Mouse (Mus musculus): ENCODE results near the gene Galnt10. TPM values are rescaled to one million over a fixed set of nuclear protein-coding genes. Genes with fewer than 3 reads are reported as not detected.

The Galnt10 gene
- polyA plus RNA-seq, 1 experiment: 27.2 TPM

DNA sequence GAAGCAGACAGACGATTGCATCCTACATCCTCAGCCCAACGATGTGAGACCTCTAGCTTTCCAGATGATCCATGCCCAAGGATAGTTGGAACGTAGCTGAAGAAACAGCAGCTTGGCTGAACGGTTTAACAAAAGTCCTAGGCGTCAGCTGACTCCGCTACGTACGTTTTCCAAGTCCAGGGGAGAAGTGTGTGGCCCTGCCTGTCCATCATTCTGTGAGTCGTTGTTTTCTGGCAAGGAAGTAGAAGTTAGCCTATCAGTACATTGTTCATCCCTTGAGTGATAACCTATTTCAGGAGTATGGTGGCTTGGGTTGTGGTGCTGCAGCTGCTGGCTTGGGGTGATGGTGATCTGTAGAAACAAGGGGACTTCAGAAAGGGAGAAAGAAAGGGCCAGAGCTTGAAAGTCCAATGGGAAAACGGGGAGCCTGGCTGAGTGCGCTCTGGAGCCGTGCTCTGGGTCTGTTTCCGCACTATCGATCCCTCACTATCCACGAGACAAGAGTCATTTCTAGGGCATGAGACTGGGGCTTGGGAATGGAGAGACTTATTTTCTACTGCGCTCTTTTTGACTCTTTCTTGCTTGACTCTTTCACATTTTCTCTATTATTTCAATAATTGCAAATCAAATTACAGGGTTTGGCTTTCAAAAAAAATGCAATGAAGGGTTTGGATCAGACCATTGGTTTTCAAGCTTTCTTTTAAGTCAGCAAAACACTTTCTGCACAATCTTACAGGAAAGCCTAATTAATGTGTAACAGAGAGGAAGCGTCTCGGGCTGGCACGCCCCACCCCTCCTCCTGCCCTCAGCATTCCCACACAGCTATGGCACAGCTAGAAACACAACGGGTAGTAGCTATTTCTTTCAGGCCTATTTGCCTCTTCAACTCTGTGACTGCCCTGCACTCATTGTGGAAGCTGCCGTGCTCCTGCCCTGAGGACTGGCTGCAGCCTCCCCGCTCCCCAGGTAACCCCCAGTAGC, 63.2 kb downstream of the Galnt10 start:
- H3K4me2 ChIP-seq (ENCODE audit: low read depth): no peak overlapping the region
- H3K27me3 ChIP-seq (ENCODE audit: control insufficient read depth, insufficient read depth, insufficient read length): no peaks in the 10 kb centered on the region
- no peaks in the 10 kb centered on the region for H3K36me3 ChIP-seq (ENCODE audit: control insufficient read depth, insufficient read depth)
- H3K79me2 ChIP-seq (ENCODE audit: control insufficient read depth, insufficient read depth): no peaks in the 10 kb centered on the region
- H3K4me3 ChIP-seq: no peak overlapping the region
- H3ac ChIP-seq (ENCODE audit: control insufficient read depth, insufficient read length): no peak overlapping the region
- TF ChIP-seq MYOG (IDR thresholded peaks at IDR 0.05; ENCODE audit: control insufficient read depth in 1 of 3, insufficient read depth in 1 of 3, insufficient read length in 2 of 3, low read depth in 2 of 3) (no peak), E2F4 (IDR thresholded peaks at IDR 0.05; ENCODE audit: insufficient read depth) (no peak), MYOD1 (IDR thresholded peaks at IDR 0.05; ENCODE audit: control insufficient read depth in 1 of 3, insufficient read length in 2 of 3, low read depth in 2 of 3) (no peak), CEBPB (IDR thresholded peaks at IDR 0.05; ENCODE audit: insufficient read depth, poor library complexity, severe bottlenecking) (no peak), TCF12 (IDR thresholded peaks at IDR 0.05; ENCODE audit: insufficient read depth, poor library complexity, severe bottlenecking) (no peak), USF1 (IDR thresholded peaks at IDR 0.05; ENCODE audit: low read depth) (no peak), REST (IDR thresholded peaks at IDR 0.05; ENCODE audit: insufficient read depth, insufficient read length) (no peak), POLR2A (IDR thresholded peaks at IDR 0.05; ENCODE audit: insufficient read length, low read depth) (no peak), TCF3 (IDR thresholded peaks at IDR 0.05; ENCODE audit: insufficient read length, low read depth) (no peak), POLR2AphosphoS2 (IDR thresholded peaks at IDR 0.05; ENCODE audit: insufficient read length, low read depth) (no peak)

DNA sequence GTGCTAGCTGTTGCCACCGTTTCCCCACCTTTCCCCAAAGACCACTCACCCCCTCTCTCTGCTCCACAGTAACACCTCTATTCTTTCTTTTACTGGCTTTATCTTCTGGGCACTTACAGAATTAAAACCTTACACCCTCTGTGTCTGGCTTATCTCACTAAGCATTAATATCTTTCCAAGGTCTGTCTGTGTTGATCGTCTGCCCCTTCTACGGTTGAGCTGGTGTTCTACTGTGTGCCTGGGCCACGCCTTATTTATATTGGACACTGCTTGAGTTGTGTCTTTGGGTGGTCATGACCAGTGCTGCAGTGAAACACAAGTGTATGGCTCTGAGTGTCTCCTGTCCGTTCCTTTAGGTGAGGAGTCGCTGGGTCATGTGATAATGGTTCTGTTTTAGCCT, 68.7 kb downstream of the Galnt10 start:
- H3K4me3 ChIP-seq: no peak overlapping the region
- no peaks in the 10 kb centered on the region for H3K36me3 ChIP-seq (ENCODE audit: control insufficient read depth, insufficient read depth)
- H3K4me2 ChIP-seq (ENCODE audit: low read depth): no peak overlapping the region
- no peaks in the 10 kb centered on the region for H3K79me2 ChIP-seq (ENCODE audit: control insufficient read depth, insufficient read depth)
- no peak overlapping the region for H3ac ChIP-seq (ENCODE audit: control insufficient read depth, insufficient read length)
- no peaks in the 10 kb centered on the region for H3K27me3 ChIP-seq (ENCODE audit: control insufficient read depth, insufficient read depth, insufficient read length)
- TF ChIP-seq SRF (IDR thresholded peaks at IDR 0.05; ENCODE audit: control insufficient read depth, insufficient read length, low read depth): no peak
- TF ChIP-seq POLR2AphosphoS2 (IDR thresholded peaks at IDR 0.05; ENCODE audit: insufficient read length, low read depth): no peak

GRCm38 (mm10) chr11:57716721-57717120, 71.5 kb downstream of the Galnt10 start:
- no peak overlapping the region for H3K4me2 ChIP-seq (ENCODE audit: low read depth)
- TF ChIP-seq TCF12 (IDR thresholded peaks at IDR 0.05; ENCODE audit: insufficient read depth, poor library complexity, severe bottlenecking) (no peak), TCF3 (IDR thresholded peaks at IDR 0.05; ENCODE audit: insufficient read length, low read depth) (no peak), POLR2A (IDR thresholded peaks at IDR 0.05; ENCODE audit: insufficient read length, low read depth) (no peak), E2F4 (IDR thresholded peaks at IDR 0.05; ENCODE audit: insufficient read depth) (no peak), MAX (IDR thresholded peaks at IDR 0.05; ENCODE audit: low read depth) (no peak), USF1 (IDR thresholded peaks at IDR 0.05; ENCODE audit: low read depth) (no peak), CEBPB (IDR thresholded peaks at IDR 0.05; ENCODE audit: insufficient read depth, poor library complexity, severe bottlenecking) (no peak), MYOD1 (IDR thresholded peaks at IDR 0.05; ENCODE audit: control insufficient read depth in 1 of 3, insufficient read length in 2 of 3, low read depth in 2 of 3) (no peak), REST (IDR thresholded peaks at IDR 0.05; ENCODE audit: insufficient read depth, insufficient read length) (no peak), POLR2AphosphoS2 (IDR thresholded peaks at IDR 0.05; ENCODE audit: insufficient read length, low read depth) (no peak), SRF (IDR thresholded peaks at IDR 0.05; ENCODE audit: control insufficient read depth, insufficient read length, low read depth) (no peak), MYOG (IDR thresholded peaks at IDR 0.05; ENCODE audit: control insufficient read depth in 1 of 3, insufficient read depth in 1 of 3, insufficient read length in 2 of 3, low read depth in 2 of 3) (no peak)
- H3K36me3 ChIP-seq (ENCODE audit: control insufficient read depth, insufficient read depth): no peaks in the 10 kb centered on the region

GRCm38 (mm10) chr11:57717432-57717831, 72.2 kb downstream of the Galnt10 start:
- Histone ChIP-seq H3K79me2 (ENCODE audit: control insufficient read depth, insufficient read depth) (no peaks in the 10 kb centered on the region), H3ac (ENCODE audit: control insufficient read depth, insufficient read length) (no peak overlapping the region), H3K27me3 (ENCODE audit: control insufficient read depth, insufficient read depth, insufficient read length) (no peaks in the 10 kb centered on the region), H3K4me2 (ENCODE audit: low read depth) (no peak overlapping the region), H3K36me3 (ENCODE audit: control insufficient read depth, insufficient read depth) (no peaks in the 10 kb centered on the region), H3K4me3 (no peak overlapping the region)
- no peak for TF ChIP-seq TCF12 (IDR thresholded peaks at IDR 0.05; ENCODE audit: insufficient read depth, poor library complexity, severe bottlenecking)
- TF ChIP-seq MAX (IDR thresholded peaks at IDR 0.05; ENCODE audit: low read depth): no peak
- TF ChIP-seq E2F4 (IDR thresholded peaks at IDR 0.05; ENCODE audit: insufficient read depth): no peak
- TF ChIP-seq SRF (IDR thresholded peaks at IDR 0.05; ENCODE audit: control insufficient read depth, insufficient read length, low read depth): no peak

More at GRCm38 (mm10) chr11:57716721-57717120, 71.5 kb downstream of the Galnt10 start:
- H3ac ChIP-seq (ENCODE audit: control insufficient read depth, insufficient read length): no peak overlapping the region
- no peaks in the 10 kb centered on the region for H3K27me3 ChIP-seq (ENCODE audit: control insufficient read depth, insufficient read depth, insufficient read length)
- H3K4me3 ChIP-seq: no peak overlapping the region
- H3K79me2 ChIP-seq (ENCODE audit: control insufficient read depth, insufficient read depth): no peaks in the 10 kb centered on the region

DNA sequence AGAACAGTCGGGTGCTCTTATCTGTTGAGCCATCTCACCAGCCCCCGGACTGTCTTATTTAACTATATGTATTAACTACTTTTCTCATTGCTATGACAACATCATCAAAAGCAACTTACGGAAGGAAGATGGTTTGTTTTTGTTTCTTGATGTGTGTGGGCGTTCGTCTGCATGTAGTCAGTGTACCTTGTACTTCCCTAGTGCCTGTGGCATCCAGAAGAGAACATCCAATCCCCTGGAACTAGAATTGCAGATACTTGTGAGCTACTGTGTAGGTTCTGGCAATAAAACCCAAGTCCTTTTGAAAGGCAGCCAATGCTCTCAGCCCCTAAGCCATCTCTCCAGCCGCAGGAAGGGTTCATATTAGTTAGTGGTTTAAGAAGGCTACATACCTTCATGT, 72.8 kb downstream of the Galnt10 start:
- H3K36me3 ChIP-seq (ENCODE audit: control insufficient read depth, insufficient read depth): no peaks in the 10 kb centered on the region
- no peak overlapping the region for H3ac ChIP-seq (ENCODE audit: control insufficient read depth, insufficient read length)
- no peak overlapping the region for H3K4me3 ChIP-seq
- no peak overlapping the region for H3K4me2 ChIP-seq (ENCODE audit: low read depth)
- TF ChIP-seq MYOG (IDR thresholded peaks at IDR 0.05; ENCODE audit: control insufficient read depth in 1 of 3, insufficient read depth in 1 of 3, insufficient read length in 2 of 3, low read depth in 2 of 3) (no peak), TCF3 (IDR thresholded peaks at IDR 0.05; ENCODE audit: insufficient read length, low read depth) (no peak), POLR2AphosphoS2 (IDR thresholded peaks at IDR 0.05; ENCODE audit: insufficient read length, low read depth) (no peak), USF1 (IDR thresholded peaks at IDR 0.05; ENCODE audit: low read depth) (no peak), REST (IDR thresholded peaks at IDR 0.05; ENCODE audit: insufficient read depth, insufficient read length) (no peak), CEBPB (IDR thresholded peaks at IDR 0.05; ENCODE audit: insufficient read depth, poor library complexity, severe bottlenecking) (no peak), E2F4 (IDR thresholded peaks at IDR 0.05; ENCODE audit: insufficient read depth) (no peak), MYOD1 (IDR thresholded peaks at IDR 0.05; ENCODE audit: control insufficient read depth in 1 of 3, insufficient read length in 2 of 3, low read depth in 2 of 3) (no peak), SRF (IDR thresholded peaks at IDR 0.05; ENCODE audit: control insufficient read depth, insufficient read length, low read depth) (no peak), POLR2A (IDR thresholded peaks at IDR 0.05; ENCODE audit: insufficient read length, low read depth) (no peak)
- H3K79me2 ChIP-seq (ENCODE audit: control insufficient read depth, insufficient read depth): no peaks in the 10 kb centered on the region
- H3K27me3 ChIP-seq (ENCODE audit: control insufficient read depth, insufficient read depth, insufficient read length): no peaks in the 10 kb centered on the region

Measured in myocyte (in vitro differentiated cells).